Comparison of ENCODE assay signal across 16 mouse cellular contexts in genomic region chr14:27283956-27284355, GRCm38 (mm10).
DNase-seq lines count a peak whose midpoint lies in the region; TF ChIP-seq lines count a peak whose summit lies in the region.
"Had no signal": no experiment of that assay in that cellular context is flagged by ENCODE, and none has a peak within 500 bp of the region (broad histone marks: within the 10 kb centered on the region; RNA-seq: fewer than 3 reads in every experiment).

No protein-coding gene starts in this region.

- H3K4me3 ChIP-seq in cerebellum, adult 2 months (replicated peaks; ENCODE audit: insufficient read depth, low read depth, low read length) = no peak overlapping the region

- no peak overlapping the region for H3K27ac ChIP-seq in cerebellum, adult 2 months (ENCODE audit: insufficient read depth, low read length)

- TF ChIP-seq POLR2A in cerebellum, adult 2 months (IDR thresholded peaks at IDR 0.05; ENCODE audit: borderline replicate concordance, insufficient read depth, low read length) = no peak

- TF ChIP-seq CTCF in cerebellum, adult 2 months (IDR thresholded peaks at IDR 0.05; ENCODE audit: borderline replicate concordance, insufficient read depth, low read depth, low read length) = no peak

- no peaks in the 10 kb centered on the region for H3K27me3 ChIP-seq in cerebellum, adult 2 months (ENCODE audit: control insufficient read depth, insufficient read depth, low read length)
- H3K27me3 ChIP-seq: CH12.LX, Patski had no signal

- DNase-seq in Muller cell, postnatal 12 days (ENCODE audit: inconsistent ontology term) = peak; percentile 56
- DNase-seq in cerebellum, adult 2 months = no peak
- DNase-seq: adrenal gland, adult 2 months; adrenal gland, adult 8-10 months; adrenal gland, postnatal 10 days; adrenal gland, postnatal 14 days; adrenal gland, postnatal 25 days; adrenal gland, postnatal 36 days; B cell, adult 2 months; cerebellum, adult 11 months; cerebellum, adult 11-12 months; cerebellum, adult 18-20 months; cerebellum, adult 8-10 months; cerebellum, adult 9-10 months had no signal

- H3K4me1 ChIP-seq in cerebellum, adult 2 months (ENCODE audit: control insufficient read depth, insufficient read depth, low read length) = 0 out of 2 replicates have a peak, but pooled peaks cover 5% of the 10 kb centered on the region
